Mouse (Mus musculus) 416B (cell line): ENCODE results near the gene Ddr2.
A peak's percentile ranks its signal among the peaks of the same experiment; 100 is the strongest.

Experiments used
- DNase-seq: peaks from one replicate; pipeline ENCODE4 v3.0.0; 2011; ENCODE audit warnings: low read depth

The Ddr2 gene

GRCm38 (mm10) chr1:169948280-169948679 lies 162.3 kb downstream of the Ddr2 start:
- no peak for DNase-seq

DNA sequence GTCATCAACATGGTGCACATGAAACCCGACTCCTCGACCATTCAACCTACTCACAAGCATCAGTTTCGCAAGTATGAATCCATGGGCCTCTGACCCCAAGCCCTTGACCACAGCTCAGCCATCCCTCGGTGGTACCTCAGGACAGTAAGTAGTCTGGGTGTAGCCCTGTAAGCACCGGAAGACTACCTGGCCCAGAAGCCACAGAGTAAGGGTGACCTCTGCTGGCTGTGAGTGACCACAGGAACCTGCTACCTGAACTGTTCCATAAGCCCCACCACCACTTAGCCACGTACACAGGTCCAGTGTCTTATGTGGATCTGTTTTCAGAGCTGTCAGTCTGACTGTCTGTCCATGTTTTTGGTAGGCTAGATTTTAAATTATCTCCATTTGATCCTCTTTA lies 162.9 kb downstream of the Ddr2 start:
- DNase-seq, result peak; percentile 26

- no peak for DNase-seq
Observed at GRCm38 (mm10) chr1:169946004-169946403, 164.6 kb downstream of the Ddr2 start.

- peak; percentile 56 for DNase-seq
Observed at GRCm38 (mm10) chr1:169939345-169939744, 171.2 kb downstream of the Ddr2 start.

DNA sequence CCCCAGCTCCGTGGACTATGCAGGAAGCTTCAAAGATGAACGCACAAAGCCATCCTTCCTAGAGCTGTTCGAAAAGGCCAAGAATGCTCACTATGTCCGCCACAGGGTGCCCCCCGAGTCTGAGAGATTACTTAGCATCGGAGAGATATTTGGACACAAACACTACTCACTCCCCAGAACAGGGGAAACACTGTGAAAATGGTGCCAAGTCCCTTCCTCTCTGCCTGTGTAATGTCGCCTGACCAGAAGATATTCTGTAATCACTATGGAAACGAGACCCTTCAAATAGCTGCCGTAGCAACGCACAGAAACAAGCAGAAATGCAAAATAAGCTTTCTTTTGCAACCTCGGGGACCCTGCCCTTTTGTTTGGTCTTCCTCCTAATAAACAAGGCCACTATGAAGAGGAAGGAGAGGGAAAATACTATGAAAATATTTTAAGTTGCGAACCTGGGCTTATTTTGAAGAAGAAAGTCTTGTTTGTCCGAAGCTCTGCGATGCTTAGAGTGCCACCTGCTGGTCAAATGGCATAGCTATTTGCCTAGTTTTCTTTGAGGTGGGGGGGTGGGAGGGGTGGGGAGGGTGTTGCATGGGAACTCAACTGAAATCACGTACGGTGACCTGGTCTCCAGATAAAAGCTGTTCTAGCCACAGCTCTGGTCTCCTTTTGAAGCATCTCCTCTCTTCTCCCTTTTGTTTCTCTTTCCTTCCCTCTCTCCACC lies 176.4 kb downstream of the Ddr2 start:
- DNase-seq, result peak; percentile 61

- DNase-seq, result no peak
Observed at GRCm38 (mm10) chr1:169932122-169932746, 178.3 kb downstream of the Ddr2 start.

DNA sequence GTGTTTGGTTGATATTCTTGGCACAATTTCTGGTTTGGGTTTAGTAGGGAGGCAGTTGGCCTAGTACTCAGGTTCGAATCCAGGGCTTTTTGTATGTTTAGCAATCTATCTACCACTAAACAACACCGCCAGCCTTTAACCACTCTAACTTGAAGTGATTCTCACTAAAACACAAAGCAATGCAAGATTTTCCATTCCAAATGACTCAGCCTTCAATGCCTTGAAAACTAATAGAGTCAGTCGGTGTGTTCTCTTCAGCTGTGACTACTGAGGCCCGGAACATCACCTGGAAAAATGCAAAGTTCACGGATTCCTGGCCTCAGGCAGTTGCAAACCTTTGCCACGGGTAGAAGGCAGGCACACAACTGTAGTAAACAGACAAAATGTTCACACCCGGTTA lies 178.9 kb downstream of the Ddr2 start:
- no peak for DNase-seq

- no peak for DNase-seq
Observed at GRCm38 (mm10) chr1:169928454-169928971, 182.0 kb downstream of the Ddr2 start, which contains the start of gene Ccdc190. Gene Ccdc190 (plus strand): TSS chr1:169928648.

DNA sequence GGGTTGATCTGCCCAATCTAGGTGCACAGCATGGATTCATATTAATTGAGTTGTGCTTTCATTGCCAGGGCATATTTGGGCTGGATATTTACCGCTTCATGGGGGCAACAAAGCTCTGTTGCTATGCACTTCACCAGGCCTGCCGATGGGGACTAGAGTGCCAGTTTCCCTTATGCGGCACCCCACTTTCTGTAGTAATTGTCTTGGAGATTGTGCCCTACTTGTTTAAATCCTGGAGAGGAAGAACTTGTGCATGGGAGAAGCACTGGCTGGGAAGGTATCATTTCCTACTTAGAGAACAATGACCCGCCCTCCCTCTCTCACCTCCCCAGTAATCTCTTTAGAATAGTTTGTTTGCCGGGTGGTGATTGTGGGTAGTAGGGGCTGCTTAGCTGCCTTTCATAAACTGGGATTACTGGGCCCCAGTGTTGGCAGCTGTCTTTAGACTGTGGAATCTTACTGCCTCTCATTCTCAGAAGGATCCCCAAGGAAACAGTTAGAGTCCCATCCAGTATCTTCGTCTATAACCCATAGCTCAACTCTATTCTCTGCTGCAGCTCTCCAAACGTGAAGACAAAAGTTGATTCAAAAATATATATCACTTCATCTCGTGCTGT lies 182.7 kb downstream of the Ddr2 start:
- DNase-seq, result no peak

DNA sequence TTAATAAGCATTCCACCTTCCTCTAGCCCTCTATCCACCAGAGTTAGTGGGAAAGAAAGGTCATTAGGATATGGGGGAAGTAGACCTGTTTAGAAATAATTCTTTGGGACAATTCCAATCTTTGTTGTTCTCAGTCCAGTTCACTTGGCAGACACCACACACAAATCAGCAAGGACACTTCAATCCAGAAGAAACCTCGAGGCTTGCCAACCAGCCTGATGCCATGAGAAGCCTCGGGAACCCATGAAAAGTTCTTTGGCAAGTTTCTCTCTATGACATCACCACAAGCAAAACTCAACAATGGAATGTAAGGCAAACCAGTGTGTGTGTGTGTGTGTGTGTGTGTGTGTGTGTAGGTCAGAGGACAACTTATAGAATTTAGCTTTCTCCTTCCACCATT lies 186.0 kb downstream of the Ddr2 start:
- no peak for DNase-seq
